Mouse (Mus musculus) midbrain, embryonic 11.5 days (tissue): ENCODE data around the gene Gucy2c. TPM values are rescaled to one million over a fixed set of nuclear protein-coding genes. Genes with fewer than 3 reads are reported as not detected.

Source experiments
- ATAC-seq: fragments of 200-750 bp; cut with Nextera tagmentation; 2 replicates; pipeline ENCODE4 v1.8.0; 2017; ENCODE audit warnings: moderate TSS enrichment, moderate library complexity; ENCODE audit not compliant: low FRiP score
- DNase-seq: peaks from one replicate; pipeline ENCODE4 v3.0.0; 2015; ENCODE audit warnings: low spot score; ENCODE audit errors: missing footprints
- H3K27ac ChIP-seq: fragments of 300-500 bp; sonication (generic); 2 replicates; pipeline ENCODE4 v1.5.1; 2014; ENCODE audit warnings: low read depth, low read length
- H3K27me3 ChIP-seq: fragments of 300-500 bp; sonication (generic); 2 replicates; pipeline ENCODE4 v1.6.1; 2014; ENCODE audit warnings: mild to moderate bottlenecking, low read length, moderate library complexity, mixed read lengths; ENCODE audit not compliant: control insufficient read depth, insufficient read depth
- H3K36me3 ChIP-seq: fragments of 300-500 bp; sonication (generic); 2 replicates; pipeline ENCODE4 v1.6.1; 2014; ENCODE audit warnings: mild to moderate bottlenecking, low read length, moderate library complexity, mixed read lengths; ENCODE audit not compliant: control insufficient read depth, insufficient read depth
- H3K4me1 ChIP-seq: fragments of 300-500 bp; sonication (generic); 2 replicates; pipeline ENCODE4 v1.6.1; 2014; ENCODE audit warnings: low read length; ENCODE audit not compliant: control insufficient read depth, insufficient read depth
- H3K4me2 ChIP-seq: fragments of 300-500 bp; sonication (generic); 2 replicates; pipeline ENCODE4 v1.6.1; 2014; ENCODE audit warnings: mild to moderate bottlenecking, moderate library complexity
- H3K4me3 ChIP-seq: fragments of 300-500 bp; sonication (generic); 2 replicates; pipeline ENCODE4 v1.5.1; 2014; ENCODE audit warnings: low read depth, low read length
- H3K9ac ChIP-seq: fragments of 300-500 bp; sonication (generic); 2 replicates; pipeline ENCODE4 v1.6.1; 2014; ENCODE audit warnings: low read length
- H3K9me3 ChIP-seq: fragments of 300-500 bp; sonication (generic); 2 replicates; pipeline ENCODE4 v1.6.1; 2016; ENCODE audit warnings: low read length; ENCODE audit not compliant: control insufficient read depth
- WGBS: fragments of 180-500 bp; shearing (Covaris S2); extraction: QIAGEN DNeasy Blood & Tissue Kit; methylation state at CpG from one replicate; pipeline ENCODE4 v1.1.7; 2014; 5-methylcytosine and 5-hydroxymethylcytosine counted together
- polyA plus RNA-seq: library from polyadenylated mRNA; unstranded; fragments of >200 nt; fragmentation: Nextera tagmentation; extraction: Ambion mirVana; gene quantifications from 2 replicates; pipeline ENCODE4 v1.2.1, GENCODE M21; 2014

Gene Gucy2c
- polyA plus RNA-seq, 1 experiment from 2014 or later, result 0.18 TPM

DNA sequence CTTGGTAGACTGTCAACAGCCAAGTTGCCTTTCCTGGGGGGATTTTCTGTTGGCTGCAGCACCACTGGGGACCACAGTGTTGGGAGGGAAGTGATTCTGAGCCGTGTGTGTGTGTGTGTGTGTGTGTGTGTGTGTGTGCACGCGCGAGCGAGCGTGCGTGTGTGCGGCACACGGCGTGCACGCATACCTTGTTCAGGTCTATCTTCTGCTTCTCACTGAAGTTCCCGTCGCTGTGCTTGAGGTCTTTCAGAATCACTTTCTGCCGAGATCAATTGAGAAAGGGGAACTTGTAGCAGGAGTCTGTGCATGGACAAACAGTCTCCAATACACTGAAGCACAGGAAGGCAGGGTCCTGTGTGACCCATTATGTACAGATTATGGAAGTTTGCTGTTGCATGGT lies 53.4 kb downstream of the Gucy2c start:
- Histone ChIP-seq H3K27me3 (no peaks in the 10 kb centered on the region), H3K9me3 (no peaks in the 10 kb centered on the region), H3K36me3 (no peaks in the 10 kb centered on the region), H3K27ac (no peak overlapping the region), H3K4me3 (no peak overlapping the region), H3K4me1 (no peaks in the 10 kb centered on the region), H3K4me2 (no peak overlapping the region), H3K9ac (no peak overlapping the region)
- DNase-seq (no peak), ATAC-seq (no peak)
- WGBS, result 94% methylated on average over 14 of the region's 14 CpGs

DNA sequence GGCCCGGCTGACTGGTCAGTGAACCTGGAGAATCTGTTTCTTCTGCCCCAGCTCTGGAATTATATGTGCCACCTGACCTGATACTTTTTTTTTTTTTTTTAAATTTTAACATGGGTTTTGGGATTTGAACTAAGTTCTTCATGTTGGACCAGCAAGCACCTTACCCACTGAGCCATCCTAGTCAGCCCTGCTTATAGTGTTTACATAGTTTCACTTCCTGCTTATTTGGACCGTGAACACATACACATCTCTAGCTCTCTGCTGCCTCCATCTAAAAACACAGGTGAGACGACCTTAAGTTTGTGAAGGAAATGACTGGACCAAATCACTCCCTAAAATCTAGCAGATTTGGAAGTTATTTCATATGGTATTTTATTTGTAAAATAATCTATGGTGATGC lies 58.4 kb downstream of the Gucy2c start:
- no peak for ATAC-seq
- WGBS, result 85% methylated on average over 3 of the region's 3 CpGs
- H3K27me3 ChIP-seq, result no peaks in the 10 kb centered on the region
- no peak overlapping the region for H3K4me2 ChIP-seq
- no peak for DNase-seq
- H3K4me3 ChIP-seq, result no peak overlapping the region
- no peaks in the 10 kb centered on the region for H3K36me3 ChIP-seq
- H3K9ac ChIP-seq, result no peak overlapping the region
- no peaks in the 10 kb centered on the region for H3K9me3 ChIP-seq
- H3K27ac ChIP-seq, result no peak overlapping the region
- no peaks in the 10 kb centered on the region for H3K4me1 ChIP-seq

DNA sequence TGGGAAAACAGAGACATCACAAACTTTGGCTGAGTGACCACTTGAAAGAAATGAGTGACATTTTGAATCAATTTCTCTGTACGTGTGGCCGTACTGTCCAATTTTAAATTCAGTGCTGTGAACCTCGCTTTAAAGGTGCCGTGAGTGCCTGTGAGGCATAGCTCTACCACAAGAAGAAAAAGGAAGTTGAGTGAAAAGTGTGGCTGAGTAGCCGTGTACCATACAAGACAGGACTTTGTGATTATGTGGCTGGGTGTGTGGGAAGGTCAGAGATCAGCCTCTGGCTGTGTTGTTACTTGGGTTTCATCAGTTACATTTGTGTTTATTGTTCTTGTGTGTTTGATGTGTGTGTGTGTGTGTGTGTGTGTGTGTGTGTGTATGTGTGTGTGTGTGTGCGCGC lies 59.0 kb downstream of the Gucy2c start:
- H3K4me1 ChIP-seq, result no peaks in the 10 kb centered on the region
- 90% methylated on average over 7 of the region's 7 CpGs for WGBS
- no peaks in the 10 kb centered on the region for H3K27me3 ChIP-seq
- no peak overlapping the region for H3K27ac ChIP-seq
- ATAC-seq, result no peak
- no peaks in the 10 kb centered on the region for H3K36me3 ChIP-seq
- no peak overlapping the region for H3K4me2 ChIP-seq
- H3K4me3 ChIP-seq, result no peak overlapping the region
- no peak overlapping the region for H3K9ac ChIP-seq
- no peak for DNase-seq
- H3K9me3 ChIP-seq, result no peaks in the 10 kb centered on the region

DNA sequence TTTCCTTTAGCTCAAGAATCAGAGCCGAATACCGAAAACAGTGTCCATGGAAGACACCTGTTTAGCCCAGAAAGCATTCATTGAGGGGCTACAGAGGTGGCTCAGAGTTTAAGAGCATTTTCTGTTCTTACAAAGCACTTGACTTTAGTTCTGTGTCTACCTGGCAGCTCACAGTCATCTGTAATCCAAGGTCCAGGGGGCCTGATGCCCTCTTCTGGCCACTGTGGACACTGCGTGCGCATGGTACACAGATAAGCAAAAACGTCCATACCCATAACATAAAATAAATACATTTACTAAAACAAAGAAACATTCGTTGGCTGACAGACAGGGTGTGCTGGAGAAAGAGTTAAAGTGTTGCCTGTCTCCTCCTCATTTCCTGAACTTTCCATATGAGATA lies 59.6 kb downstream of the Gucy2c start:
- Histone ChIP-seq H3K4me3 (no peak overlapping the region), H3K9me3 (no peaks in the 10 kb centered on the region), H3K27me3 (no peaks in the 10 kb centered on the region), H3K4me2 (no peak overlapping the region), H3K36me3 (no peaks in the 10 kb centered on the region), H3K4me1 (no peaks in the 10 kb centered on the region), H3K27ac (no peak overlapping the region), H3K9ac (no peak overlapping the region)
- no peak for ATAC-seq
- peak; percentile 90 for DNase-seq
- WGBS, result 59% methylated on average over 6 of the region's 6 CpGs

DNA sequence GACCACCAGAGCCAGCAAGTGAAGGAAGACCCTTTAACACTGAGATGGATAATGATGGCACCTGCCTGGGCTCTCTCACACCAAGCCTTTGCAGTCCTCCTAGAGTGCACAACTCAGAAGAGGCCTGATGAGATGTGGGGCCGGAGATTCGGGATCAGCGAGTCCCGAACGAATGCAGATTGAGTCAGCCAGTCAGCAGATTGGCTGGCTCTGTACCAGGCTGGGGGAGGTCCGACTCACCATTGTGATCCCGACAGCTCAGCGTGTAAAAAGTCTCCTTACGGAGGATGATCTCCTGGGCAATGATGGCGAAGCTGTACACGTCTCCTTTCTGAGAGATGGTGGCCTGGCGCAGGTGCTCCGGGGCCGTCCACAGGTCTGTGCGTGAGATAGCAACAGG lies 61.1 kb downstream of the Gucy2c start:
- 93% methylated on average over 15 of the region's 15 CpGs for WGBS
- no peak for DNase-seq
- Histone ChIP-seq H3K9me3 (no peaks in the 10 kb centered on the region), H3K9ac (no peak overlapping the region), H3K4me2 (no peak overlapping the region), H3K4me3 (no peak overlapping the region), H3K36me3 (no peaks in the 10 kb centered on the region), H3K27me3 (no peaks in the 10 kb centered on the region), H3K4me1 (no peaks in the 10 kb centered on the region), H3K27ac (no peak overlapping the region)
- ATAC-seq, result no peak

DNA sequence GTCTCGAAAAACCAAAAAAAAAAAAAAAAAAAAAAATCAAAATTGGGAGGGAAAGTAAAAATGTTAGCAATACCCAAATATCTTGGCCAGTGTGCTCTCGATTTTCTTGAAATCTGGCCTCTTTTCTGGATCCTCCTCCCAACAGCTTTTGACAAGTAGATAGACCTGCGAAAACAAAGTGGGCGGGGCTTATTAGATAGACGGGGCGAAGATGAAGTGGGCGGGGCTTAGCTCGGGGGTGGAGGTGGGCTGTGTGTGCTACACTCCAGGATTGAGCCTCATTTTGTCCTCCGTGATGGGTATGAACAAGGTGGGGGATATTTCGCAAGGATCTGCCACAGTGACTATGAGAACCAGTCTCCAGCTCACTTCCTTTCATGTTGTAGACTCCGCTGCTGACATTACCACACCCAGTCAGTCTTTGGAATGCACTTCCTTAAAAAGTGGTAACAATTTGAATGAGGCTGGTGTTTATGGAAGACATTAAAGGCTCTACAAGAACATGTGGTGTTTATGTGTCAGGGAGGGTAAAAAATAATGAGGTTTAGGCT lies 65.6 kb downstream of the Gucy2c start:
- Histone ChIP-seq H3K4me1 (no peaks in the 10 kb centered on the region), H3K9ac (no peak overlapping the region), H3K4me2 (no peak overlapping the region), H3K27ac (no peak overlapping the region), H3K27me3 (no peaks in the 10 kb centered on the region), H3K9me3 (no peaks in the 10 kb centered on the region), H3K4me3 (no peak overlapping the region), H3K36me3 (no peaks in the 10 kb centered on the region)
- ATAC-seq (no peak), DNase-seq (no peak)
- WGBS, result 85% methylated on average over 10 of the region's 11 CpGs

DNA sequence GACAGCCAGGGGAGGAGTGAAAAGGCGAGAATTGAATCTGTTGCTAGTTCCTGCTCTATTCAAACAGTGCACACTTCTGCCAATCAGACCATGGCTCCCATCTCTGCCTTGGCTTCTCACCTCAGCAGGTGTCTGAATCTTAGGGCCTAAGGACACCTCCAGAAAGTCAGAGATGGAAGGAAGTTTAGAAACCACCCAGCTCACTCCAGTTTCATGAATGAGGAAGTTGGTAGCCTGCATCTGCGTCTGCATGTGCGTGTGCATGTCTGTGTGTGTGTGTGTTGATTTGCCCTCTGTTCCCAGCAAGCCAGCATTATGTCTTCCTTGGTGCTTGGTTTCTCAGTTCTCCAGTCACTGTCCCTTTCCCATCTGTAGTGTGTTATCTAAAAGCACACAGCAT lies 67.5 kb downstream of the Gucy2c start:
- ATAC-seq, result no peak
- no peaks in the 10 kb centered on the region for H3K4me1 ChIP-seq
- no peak overlapping the region for H3K9ac ChIP-seq
- no peaks in the 10 kb centered on the region for H3K27me3 ChIP-seq
- 90% methylated on average over 3 of the region's 3 CpGs for WGBS
- no peak overlapping the region for H3K4me2 ChIP-seq
- no peak overlapping the region for H3K4me3 ChIP-seq
- no peaks in the 10 kb centered on the region for H3K36me3 ChIP-seq
- no peaks in the 10 kb centered on the region for H3K9me3 ChIP-seq
- no peak overlapping the region for H3K27ac ChIP-seq
- DNase-seq, result no peak

DNA sequence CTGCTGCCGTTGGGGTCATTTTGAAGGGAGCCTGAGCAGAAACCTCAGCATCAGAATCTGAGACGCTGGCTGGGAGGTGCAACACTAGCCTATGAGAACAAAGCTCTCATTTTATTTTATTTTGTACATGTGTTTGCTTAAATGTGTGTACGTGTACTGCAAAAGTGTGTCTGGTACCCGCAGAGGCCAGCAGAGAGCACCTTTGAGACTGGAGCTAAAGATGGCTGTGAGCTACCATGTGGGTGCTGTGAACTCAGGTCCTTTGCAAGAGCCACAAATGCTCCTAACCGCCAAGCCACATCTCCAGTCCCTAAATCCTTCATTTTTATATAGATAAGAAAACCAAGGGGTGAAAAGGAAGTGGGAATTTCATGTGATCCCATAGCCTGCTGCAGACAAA lies 71.2 kb downstream of the Gucy2c start:
- ATAC-seq (no peak), DNase-seq (no peak)
- H3K4me1 ChIP-seq, result no peaks in the 10 kb centered on the region
- no peak overlapping the region for H3K4me3 ChIP-seq
- WGBS, result 87% methylated on average over 5 of the region's 5 CpGs
- no peaks in the 10 kb centered on the region for H3K27me3 ChIP-seq
- no peaks in the 10 kb centered on the region for H3K9me3 ChIP-seq
- no peak overlapping the region for H3K9ac ChIP-seq
- no peaks in the 10 kb centered on the region; the same call in 1 of the 2 replicates for H3K36me3 ChIP-seq
- H3K4me2 ChIP-seq, result no peak overlapping the region
- H3K27ac ChIP-seq, result no peak overlapping the region

DNA sequence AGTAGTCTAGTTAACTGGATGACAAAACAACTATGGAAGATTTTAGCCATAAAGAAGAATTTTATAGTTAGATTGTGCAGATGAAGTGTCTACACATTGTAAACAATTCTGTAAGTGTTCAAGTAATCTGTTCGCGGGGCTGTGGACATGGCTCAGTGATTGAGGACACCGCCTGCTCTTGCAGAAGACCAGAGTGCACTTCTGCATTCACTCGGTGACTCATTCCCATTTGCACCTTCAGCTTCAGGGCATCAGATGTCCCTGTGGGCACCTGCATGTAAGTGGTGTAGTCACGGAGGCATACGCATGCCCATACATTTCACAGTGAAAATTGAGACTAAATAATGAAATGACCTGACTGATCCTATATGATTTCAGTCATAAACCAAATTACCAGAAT lies 73.0 kb downstream of the Gucy2c start:
- DNase-seq, result no peak
- Histone ChIP-seq H3K27ac (no peak overlapping the region), H3K9me3 (no peaks in the 10 kb centered on the region), H3K9ac (no peak overlapping the region), H3K4me1 (no peaks in the 10 kb centered on the region), H3K27me3 (no peaks in the 10 kb centered on the region), H3K4me2 (no peak overlapping the region), H3K36me3 (no peaks in the 10 kb centered on the region; the same call in 1 of the 2 replicates), H3K4me3 (no peak overlapping the region)
- no peak for ATAC-seq
- 92% methylated on average over 6 of the region's 6 CpGs for WGBS

DNA sequence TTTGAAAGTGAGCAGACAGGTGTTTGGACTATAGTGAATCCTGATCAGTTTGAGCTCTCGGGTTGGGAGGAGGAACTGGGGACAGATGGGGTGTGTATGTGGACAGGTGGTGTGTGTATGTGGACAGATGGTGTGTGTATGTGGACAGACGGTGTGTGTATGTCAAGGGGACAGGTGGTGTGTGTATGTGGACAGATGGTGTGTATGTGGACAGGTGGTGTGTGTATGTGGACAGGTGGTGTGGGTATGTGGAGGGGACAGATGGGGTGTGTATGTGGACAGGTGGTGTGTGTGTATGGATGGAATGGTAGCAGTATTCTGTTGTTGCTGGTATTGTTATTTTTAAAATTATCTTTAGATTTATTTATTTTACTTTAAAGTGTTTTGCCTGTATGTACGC lies 79.7 kb downstream of the Gucy2c start:
- H3K27me3 ChIP-seq, result no peaks in the 10 kb centered on the region

More for the DNA sequence above, 79.7 kb downstream of the Gucy2c start:
- no peaks in the 10 kb centered on the region for H3K9me3 ChIP-seq
- ATAC-seq, result no peak
- H3K27ac ChIP-seq, result no peak overlapping the region
- H3K9ac ChIP-seq, result no peak overlapping the region
- no peak overlapping the region for H3K4me3 ChIP-seq
- no peak for DNase-seq
- no peaks in the 10 kb centered on the region; the same call in 1 of the 2 replicates for H3K36me3 ChIP-seq
- no peak overlapping the region for H3K4me2 ChIP-seq
- no peaks in the 10 kb centered on the region for H3K4me1 ChIP-seq
- 89% methylated on average over 3 of the region's 3 CpGs for WGBS
